Mouse (Mus musculus) liver, postnatal 0 days (tissue): ENCODE measurements at regions not wholly inside any gene's neighbourhood (a gene's known extent, or its start where the extent isn't known, plus 50 kb on each side); places are given as distances from the start of the nearest gene placed in this dataset.

Experiments used
- ATAC-seq: fragments of 200-750 bp; cut with Nextera tagmentation; 2 replicates; pipeline ENCODE4 v1.8.0; 2017; ENCODE audit warnings: mild to moderate bottlenecking, moderate library complexity
- DNase-seq: peaks from one replicate; pipeline ENCODE4 v3.0.0-alpha.2; 2016
- H3K27ac ChIP-seq: fragments of 300-500 bp; sonication (generic); 2 replicates; pipeline ENCODE4 v1.5.1; 2014; ENCODE audit warnings: antibody characterized with exemption, moderate library complexity, mild to moderate bottlenecking, low read depth
- H3K27me3 ChIP-seq: fragments of 300-500 bp; sonication (generic); 2 replicates; pipeline ENCODE4 v1.6.1; 2014; ENCODE audit warnings: low read length, control low read depth, mixed read lengths; ENCODE audit not compliant: insufficient read depth
- H3K36me3 ChIP-seq: fragments of 300-500 bp; sonication (generic); replicated peaks from 2 replicates; pipeline ENCODE4 v1.6.1; 2014; ENCODE audit warnings: mild to moderate bottlenecking, control low read depth, low read length, moderate library complexity, mixed read lengths; ENCODE audit not compliant: insufficient read depth
- H3K4me1 ChIP-seq: fragments of 300-500 bp; sonication (generic); 2 replicates; pipeline ENCODE4 v1.6.1; 2014; ENCODE audit warnings: antibody characterized with exemption, mild to moderate bottlenecking, control low read depth; ENCODE audit not compliant: insufficient read depth
- H3K4me2 ChIP-seq: fragments of 300-500 bp; sonication (generic); 2 replicates; pipeline ENCODE4 v1.6.1; 2014; ENCODE audit warnings: low read depth, mild to moderate bottlenecking, low read length, moderate library complexity, mixed read lengths
- H3K4me3 ChIP-seq: fragments of 300-500 bp; sonication (generic); 2 replicates; pipeline ENCODE4 v1.5.1; 2014; ENCODE audit warnings: low read depth, low read length
- H3K9ac ChIP-seq: fragments of 300-500 bp; sonication (generic); replicated peaks from 2 replicates; pipeline ENCODE4 v1.6.1; 2014; ENCODE audit warnings: mild to moderate bottlenecking, moderate library complexity
- H3K9me3 ChIP-seq: fragments of 300-500 bp; sonication (generic); 2 replicates; pipeline ENCODE4 v1.6.1; 2016; ENCODE audit warnings: mild to moderate bottlenecking, control low read depth, low read length, mixed read lengths
- CTCF ChIP-seq: sonication (generic); IDR thresholded peaks from 2 replicates; pipeline ENCODE4 v1.5.1; 2016; ENCODE audit warnings: antibody characterized with exemption, low read depth
- EP300 ChIP-seq: IDR thresholded peaks from 2 replicates; pipeline ENCODE4 v1.6.1; 2016; ENCODE audit warnings: antibody characterized with exemption, low read depth, mild to moderate bottlenecking
- WGBS: fragments of 180-500 bp; shearing (Covaris S2); extraction: QIAGEN DNeasy Blood & Tissue Kit; methylation state at CpG from one replicate; pipeline ENCODE4 v1.1.7; 2014; ENCODE audit not compliant: insufficient replicate concordance; 5-methylcytosine and 5-hydroxymethylcytosine counted together

GRCm38 (mm10) chr19:19942697-19943096 is 448.0 kb downstream of the Anxa1 start:
- no peaks in the 10 kb centered on the region for H3K27me3 ChIP-seq
- H3K4me2 ChIP-seq: no peak overlapping the region
- no peaks in the 10 kb centered on the region for H3K36me3 ChIP-seq
- no peaks in the 10 kb centered on the region for H3K4me1 ChIP-seq
- H3K9ac ChIP-seq: no peak overlapping the region
- H3K4me3 ChIP-seq: no peak overlapping the region
- ATAC-seq (no peak), DNase-seq (no peak)
- TF ChIP-seq CTCF: no peak
- TF ChIP-seq EP300: no peak
- 72% methylated on average over 3 of the region's 3 CpGs for WGBS
- no peaks in the 10 kb centered on the region for H3K9me3 ChIP-seq
- no peak overlapping the region for H3K27ac ChIP-seq

- TF ChIP-seq CTCF (no peak), EP300 (no peak)
These were observed 469.6 kb downstream of the Anxa1 start for GRCm38 (mm10) chr19:19921109-19921508.

DNA sequence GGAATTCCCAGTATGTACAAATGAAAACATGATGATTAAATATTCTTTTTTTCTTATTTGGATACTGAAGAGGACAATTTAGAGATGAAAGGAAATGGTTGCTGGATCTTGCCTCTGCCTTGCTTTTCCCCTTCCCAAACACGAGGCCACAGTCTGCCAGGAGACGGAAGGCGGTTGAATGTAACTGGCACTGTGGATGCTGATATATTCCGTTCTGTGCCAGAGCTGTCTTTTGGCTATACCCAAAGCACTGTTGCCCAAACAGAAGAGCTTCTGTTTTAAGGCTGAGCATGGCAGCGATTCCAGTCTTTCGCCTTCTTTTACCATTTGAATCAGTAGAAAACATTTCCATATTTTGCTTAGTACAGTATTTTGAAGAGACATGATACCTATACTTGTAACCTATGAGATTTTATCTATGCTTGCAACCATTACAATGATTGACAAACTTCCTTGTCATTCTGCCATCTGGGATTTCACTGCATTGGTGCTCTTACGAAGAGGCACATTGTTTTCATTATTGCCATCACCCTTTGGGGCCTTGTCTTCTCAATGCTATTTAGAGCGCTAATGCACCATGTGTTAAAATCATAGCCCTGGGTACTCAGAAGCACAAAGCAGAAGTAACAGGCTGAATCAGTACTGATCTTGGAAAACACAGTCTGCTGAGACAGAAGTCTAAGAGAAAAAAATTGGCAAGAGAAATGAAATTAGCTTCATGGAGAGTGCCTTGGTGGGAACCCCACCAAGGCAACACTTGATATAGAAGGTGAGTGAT is 504.6 kb downstream of the Anxa1 start:
- no peaks in the 10 kb centered on the region for H3K9me3 ChIP-seq
- H3K36me3 ChIP-seq: no peaks in the 10 kb centered on the region
- ATAC-seq: no peak
- no peak for DNase-seq
- H3K4me3 ChIP-seq: no peak overlapping the region
- no peak overlapping the region for H3K9ac ChIP-seq
- no peak overlapping the region for H3K27ac ChIP-seq
- H3K4me1 ChIP-seq: no peaks in the 10 kb centered on the region
- H3K27me3 ChIP-seq: no peaks in the 10 kb centered on the region
- WGBS: 77% methylated on average over 8 of the region's 8 CpGs
- no peak overlapping the region for H3K4me2 ChIP-seq
- no peak for TF ChIP-seq CTCF
- TF ChIP-seq EP300: no peak

More at GRCm38 (mm10) chr19:19921109-19921508, 469.6 kb downstream of the Anxa1 start:
- H3K9me3 ChIP-seq: no peaks in the 10 kb centered on the region
- H3K9ac ChIP-seq: no peak overlapping the region
- H3K4me2 ChIP-seq: no peak overlapping the region
- no peak overlapping the region for H3K4me3 ChIP-seq
- no peaks in the 10 kb centered on the region for H3K27me3 ChIP-seq
- peak; percentile 60 for ATAC-seq
- H3K4me1 ChIP-seq: no peaks in the 10 kb centered on the region
- H3K36me3 ChIP-seq: no peaks in the 10 kb centered on the region
- DNase-seq: no peak
- H3K27ac ChIP-seq: no peak overlapping the region
- WGBS: 41% methylated on average over 2 of the region's 2 CpGs

DNA sequence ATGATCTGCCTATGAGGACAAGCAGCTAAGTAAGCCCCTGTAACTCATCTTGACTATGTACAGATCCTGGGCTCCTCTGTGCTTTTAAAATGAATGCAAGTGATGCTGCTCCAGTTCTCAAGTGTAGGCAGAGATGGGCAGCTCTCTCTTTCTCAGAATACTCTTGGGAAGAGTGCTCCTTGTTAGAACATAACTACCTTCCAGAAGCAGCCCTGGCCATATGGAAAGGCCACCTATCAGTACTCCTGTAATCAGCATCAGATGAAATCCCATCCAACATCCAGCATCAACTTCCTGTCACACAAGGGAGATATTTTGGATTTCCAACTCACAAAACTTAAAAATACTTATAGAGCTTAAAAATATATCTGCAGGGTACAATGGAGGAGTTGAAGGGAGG is 509.8 kb downstream of the Anxa1 start:
- H3K4me1 ChIP-seq: no peaks in the 10 kb centered on the region
- no peaks in the 10 kb centered on the region for H3K36me3 ChIP-seq
- TF ChIP-seq CTCF: no peak
- TF ChIP-seq EP300: no peak
- H3K27me3 ChIP-seq: no peaks in the 10 kb centered on the region
- no peak overlapping the region for H3K9ac ChIP-seq
- no peak for DNase-seq
- H3K4me3 ChIP-seq: no peak overlapping the region
- ATAC-seq: no peak
- H3K27ac ChIP-seq: no peak overlapping the region
- no peaks in the 10 kb centered on the region for H3K9me3 ChIP-seq
- no peak overlapping the region for H3K4me2 ChIP-seq

- H3K9ac ChIP-seq: no peak overlapping the region
- no peaks in the 10 kb centered on the region for H3K9me3 ChIP-seq
- ATAC-seq (no peak), DNase-seq (no peak)
- no peak for TF ChIP-seq CTCF
- TF ChIP-seq EP300: no peak
- H3K27me3 ChIP-seq: no peaks in the 10 kb centered on the region
- no peaks in the 10 kb centered on the region for H3K4me1 ChIP-seq
- no peak overlapping the region for H3K4me3 ChIP-seq
- H3K4me2 ChIP-seq: no peak overlapping the region
- 68% methylated on average over 4 of the region's 4 CpGs for WGBS
- no peak overlapping the region for H3K27ac ChIP-seq
- H3K36me3 ChIP-seq: no peaks in the 10 kb centered on the region
These were observed 542.6 kb downstream of the Anxa1 start for GRCm38 (mm10) chr19:19848152-19848551.

- no peak for DNase-seq
These were observed 582.8 kb downstream of the Anxa1 start for GRCm38 (mm10) chr19:19807992-19808391.

DNA sequence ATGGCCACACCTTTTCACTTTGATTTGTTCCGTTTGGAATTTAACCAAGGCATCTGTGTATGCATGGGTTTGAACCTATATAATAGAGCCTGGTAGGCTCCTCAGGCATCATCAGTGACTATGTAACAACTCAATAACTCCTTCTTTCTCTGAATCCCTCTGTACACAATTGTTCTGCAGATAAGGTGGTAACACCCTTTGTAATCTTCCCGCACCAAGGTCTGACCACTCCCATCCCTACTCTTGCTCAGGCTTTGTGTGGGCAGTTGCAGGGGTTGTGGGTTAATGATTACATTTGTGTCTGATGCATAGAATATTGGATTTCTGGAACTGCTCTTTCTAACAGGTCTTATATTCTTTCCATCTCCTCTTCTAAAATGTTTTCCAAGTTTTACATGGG is 596.9 kb downstream of the Anxa1 start:
- DNase-seq (no peak), ATAC-seq (no peak)
- Histone ChIP-seq H3K4me1 (no peaks in the 10 kb centered on the region), H3K27me3 (no peaks in the 10 kb centered on the region), H3K9me3 (no peaks in the 10 kb centered on the region), H3K4me2 (no peak overlapping the region), H3K4me3 (no peak overlapping the region), H3K36me3 (no peaks in the 10 kb centered on the region), H3K27ac (no peak overlapping the region), H3K9ac (no peak overlapping the region)
- TF ChIP-seq EP300: no peak
- TF ChIP-seq CTCF: no peak
- WGBS: 50% methylated on average over 2 of the region's 2 CpGs

More at GRCm38 (mm10) chr19:19807992-19808391, 582.8 kb downstream of the Anxa1 start:
- Histone ChIP-seq H3K4me1 (no peaks in the 10 kb centered on the region), H3K4me3 (no peak overlapping the region), H3K27me3 (no peaks in the 10 kb centered on the region), H3K9ac (no peak overlapping the region), H3K4me2 (no peak overlapping the region), H3K27ac (no peak overlapping the region), H3K36me3 (no peaks in the 10 kb centered on the region), H3K9me3 (no peaks in the 10 kb centered on the region)
- TF ChIP-seq CTCF (no peak), EP300 (no peak)
- no peak for ATAC-seq
- WGBS: 67% methylated on average over 1 of the region's 1 CpGs
